Mouse (Mus musculus) heart, postnatal 0 days (tissue): ENCODE results near the gene Hif3a.

Experiments
- CTCF ChIP-seq: IDR thresholded peaks from 2 replicates; pipeline ENCODE4 v1.5.1; 2016; ENCODE audit warnings: antibody characterized with exemption, control low read depth, low read depth
- EP300 ChIP-seq: IDR thresholded peaks from 2 replicates; pipeline ENCODE4 v1.6.1; 2016; ENCODE audit warnings: antibody characterized with exemption, low read depth

DNA sequence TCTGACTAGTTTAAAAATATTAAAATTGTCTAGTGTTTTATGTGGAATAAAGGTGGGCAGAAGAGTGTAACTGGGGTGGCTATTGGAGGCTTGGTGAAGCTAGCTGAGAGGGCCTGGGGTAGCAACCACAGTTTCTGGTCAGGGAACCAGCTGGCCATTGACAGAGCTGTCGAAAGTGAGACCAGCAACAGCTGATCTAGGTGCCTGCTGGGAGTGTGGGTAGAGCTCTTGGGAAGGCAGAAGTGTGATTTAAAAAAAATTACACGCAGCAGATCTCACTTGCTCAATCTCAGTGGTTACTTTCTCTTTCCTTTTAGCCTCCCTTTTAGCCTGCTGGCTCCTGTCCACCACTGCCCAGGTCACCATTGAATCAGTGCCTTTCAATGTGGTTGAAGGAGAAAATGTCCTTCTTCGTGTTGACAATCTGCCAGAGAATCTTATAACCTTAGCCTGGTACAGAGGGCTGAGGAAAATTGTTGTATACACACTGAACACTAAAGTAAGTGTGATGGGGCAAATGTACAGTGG lies 27.9 kb upstream of the Hif3a start:
- TF ChIP-seq CTCF (no peak), EP300 (no peak)
